Mouse (Mus musculus) left cerebral cortex, postnatal 25 days (tissue): ENCODE results near the gene Leng8. TPM values are rescaled to one million over a fixed set of nuclear protein-coding genes. Genes with fewer than 3 reads are reported as not detected.

Source experiments
- DNase-seq, 2 experiments: peaks; one replicate each; pipeline ENCODE4 v3.0.0; 2022; ENCODE audit warnings: low spot score in 2 of 2, mixed read lengths in 1 of 2
- intact Hi-C: fragments of 180-260 bp; cut with DNase I; formaldehyde crosslinking; loops from one replicate; pipeline ENCODE4 v1.15.1; 2025
- total RNA-seq, 2 experiments: library from RNA; stranded (reverse); gene quantifications; 2 replicates each; pipeline ENCODE4 v1.2.3; 2021

Gene Leng8
- total RNA-seq, 2 experiments from 2014 or later, result 120 to 142 TPM

GRCm38 (mm10) chr7:4167098-4167497 lies 30.3 kb downstream of the Leng8 start:
- intact Hi-C loops, result no loop called here
- DNase-seq, result no peak

DNA sequence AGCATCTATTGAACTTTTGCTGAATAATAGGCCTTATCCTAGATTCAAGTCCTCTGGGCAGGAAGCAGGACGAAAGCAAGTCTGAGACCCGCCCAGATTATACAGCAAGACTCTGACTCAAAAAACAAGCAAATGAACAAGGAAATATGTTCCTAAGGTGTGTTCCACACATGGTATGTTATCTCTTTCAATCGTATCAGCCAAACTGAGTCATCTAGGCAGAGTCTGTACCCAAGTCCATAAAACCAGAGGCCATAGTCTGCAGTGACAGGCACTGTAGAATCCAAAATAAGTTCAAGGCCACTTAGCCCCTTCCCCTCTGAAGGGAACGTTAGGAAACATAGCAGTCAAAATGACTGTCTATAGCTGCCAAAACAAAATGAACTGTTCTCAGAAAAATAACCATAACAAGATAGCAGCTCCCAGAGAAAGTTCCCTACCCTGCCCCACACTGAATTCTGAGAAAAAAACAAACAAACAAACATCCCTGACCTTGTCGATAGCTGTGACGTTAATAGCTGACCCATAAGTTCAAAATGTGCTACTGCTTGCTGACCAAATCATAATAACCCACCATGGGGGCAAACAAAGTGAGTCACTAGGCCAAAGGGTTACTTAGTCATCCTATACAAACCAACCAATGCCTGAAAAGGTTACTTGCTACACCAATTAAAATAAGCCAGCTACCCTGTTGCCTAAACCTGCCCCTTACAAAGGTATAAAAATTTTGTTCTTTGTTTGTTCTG lies 33.5 kb downstream of the Leng8 start:
- DNase-seq, result no peak
- intact Hi-C loops, result no loop called here

- no peak for DNase-seq
- intact Hi-C loops, result no loop called here
These were observed 41.6 kb downstream of the Leng8 start for GRCm38 (mm10) chr7:4178438-4178837.

Other genes with a start within 250 kb of the Leng8 start
- gene Gm14548, start 238.9 kb upstream of the Leng8 start, total RNA-seq, result not detected
- not detected for gene Lilra6, start 221.5 kb upstream of the Leng8 start, total RNA-seq
- 1 to 10 TPM; 5.2 to 6.6 TPM for gene Lair1, start 73.8 kb upstream of the Leng8 start, total RNA-seq
- gene Ttyh1, start 17.6 kb upstream of the Leng8 start, total RNA-seq, result 100 to 1,000 TPM; 743 to 807 TPM
- 1 to 10 TPM; 6.8 to 7.2 TPM for gene Leng9, start 13.3 kb downstream of the Leng8 start, total RNA-seq
- gene Cdc42ep5, start 27.8 kb downstream of the Leng8 start, total RNA-seq, result 1 to 10 TPM; 1.4 to 1.9 TPM
- not detected for gene Lilra5, start 100.7 kb downstream of the Leng8 start, total RNA-seq
- not detected for gene Ncr1, start 200.7 kb downstream of the Leng8 start, total RNA-seq